Mouse (Mus musculus): ENCODE results near the gene Kcnma1.

GRCm38 (mm10) chr14:23357529-23358278 lies 656.6 kb downstream of the Kcnma1 start:
- TF ChIP-seq POLR2A (IDR thresholded peaks at IDR 0.05; ENCODE audit: insufficient read length, low read depth), result no peak
- no peak for TF ChIP-seq MAX (IDR thresholded peaks at IDR 0.05; ENCODE audit: low read depth)
- TF ChIP-seq CEBPB (IDR thresholded peaks at IDR 0.05; ENCODE audit: insufficient read depth, poor library complexity, severe bottlenecking), result no peak
- no peak for TF ChIP-seq MYOD1 (IDR thresholded peaks at IDR 0.05; ENCODE audit: control insufficient read depth in 1 of 3, insufficient read length in 2 of 3, low read depth in 2 of 3)
- no peak for TF ChIP-seq TCF12 (IDR thresholded peaks at IDR 0.05; ENCODE audit: insufficient read depth, poor library complexity, severe bottlenecking)
- no peak for TF ChIP-seq USF1 (IDR thresholded peaks at IDR 0.05; ENCODE audit: low read depth)
- no peak for TF ChIP-seq REST (IDR thresholded peaks at IDR 0.05; ENCODE audit: insufficient read depth, insufficient read length)
- TF ChIP-seq POLR2AphosphoS2 (IDR thresholded peaks at IDR 0.05; ENCODE audit: insufficient read length, low read depth), result no peak
- no peak for TF ChIP-seq MYOG (IDR thresholded peaks at IDR 0.05; ENCODE audit: control insufficient read depth in 1 of 3, insufficient read depth in 1 of 3, insufficient read length in 2 of 3, low read depth in 2 of 3)
- TF ChIP-seq TCF3 (IDR thresholded peaks at IDR 0.05; ENCODE audit: insufficient read length, low read depth), result no peak
- no peak for TF ChIP-seq SRF (IDR thresholded peaks at IDR 0.05; ENCODE audit: control insufficient read depth, insufficient read length, low read depth)
